Mouse (Mus musculus): ENCODE measurements at regions not wholly inside any gene's neighbourhood (a gene's known extent, or its start where the extent isn't known, plus 50 kb on each side); places are given as distances from the start of the nearest gene placed in this dataset.

DNA sequence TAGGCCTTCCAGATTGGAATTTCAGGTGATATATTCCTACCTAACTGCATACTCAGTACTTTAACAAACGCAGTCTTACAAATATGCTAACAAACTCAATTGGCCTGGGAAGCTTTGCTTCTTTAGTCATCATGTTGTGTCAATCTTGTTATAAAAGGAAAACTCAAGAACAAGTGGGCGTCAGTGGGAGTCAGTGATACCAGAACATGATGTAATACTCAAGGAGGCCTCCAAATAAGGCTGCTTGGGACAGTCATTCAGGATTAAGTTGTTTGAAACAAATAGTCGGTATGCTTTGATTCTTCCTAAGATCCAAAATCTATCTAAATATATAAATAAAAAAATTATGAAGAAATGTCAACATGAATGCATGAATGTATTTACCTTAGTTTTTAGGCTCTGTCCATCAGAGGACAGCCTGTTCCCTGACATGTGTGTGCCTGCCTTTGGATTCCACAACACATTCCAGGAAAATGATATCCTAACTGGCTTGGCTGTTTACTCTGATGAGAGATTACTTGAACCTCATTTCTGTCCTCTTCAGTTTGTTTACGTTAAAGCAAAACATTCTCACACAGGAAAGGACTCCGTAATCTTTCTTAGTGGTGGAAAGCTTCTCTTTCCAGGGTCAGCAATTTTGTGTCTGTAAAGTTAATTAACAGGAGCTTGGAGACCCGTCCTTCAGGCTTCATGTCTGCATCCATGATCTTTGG lies 345.7 kb upstream of the Marcks start:
- TF ChIP-seq POLR2A (IDR thresholded peaks at IDR 0.05; ENCODE audit: insufficient read length, low read depth) (no peak), MYOG (IDR thresholded peaks at IDR 0.05; ENCODE audit: control insufficient read depth in 1 of 3, insufficient read depth in 1 of 3, insufficient read length in 2 of 3, low read depth in 2 of 3) (no peak), POLR2AphosphoS2 (IDR thresholded peaks at IDR 0.05; ENCODE audit: insufficient read length, low read depth) (no peak), SRF (IDR thresholded peaks at IDR 0.05; ENCODE audit: control insufficient read depth, insufficient read length, low read depth) (no peak)

Data from myocyte (in vitro differentiated cells).